In the genomic region with DNA sequence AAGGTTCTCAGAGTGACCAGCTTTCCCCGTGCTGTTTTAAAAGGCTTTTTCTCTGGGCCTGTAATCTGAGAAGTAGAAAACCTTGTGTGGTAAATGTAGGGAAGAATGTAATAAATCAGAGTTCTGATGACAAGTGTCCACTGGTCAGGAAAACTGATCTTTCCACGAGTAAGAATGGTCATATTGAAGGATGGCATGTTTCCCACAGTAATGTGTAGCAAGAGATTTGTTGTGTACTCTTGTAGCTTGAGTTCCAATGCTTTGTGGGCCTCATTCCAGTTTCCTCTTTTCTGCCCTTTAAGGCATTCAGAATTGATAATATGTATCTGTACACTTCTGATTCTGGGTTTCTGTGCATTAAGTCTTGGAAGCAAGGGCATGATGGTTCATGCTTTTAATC, we compare ENCODE assay signal across 7 mouse cellular contexts. TPM values are rescaled to one million over a fixed set of nuclear protein-coding genes. Genes with fewer than 3 reads are reported as not detected.
DNase-seq lines count a peak whose midpoint lies in the region; ATAC-seq and TF ChIP-seq lines count a peak whose summit lies in the region.

No protein-coding gene starts in this region.

- 2% methylated on average over 2 of the region's 2 CpGs for WGBS in lung, postnatal 0 days
- WGBS in embryonic facial prominence, embryonic 15.5 days = 3% methylated on average over 2 of the region's 2 CpGs
- WGBS in limb, embryonic 11.5 days = 0% methylated on average over 2 of the region's 2 CpGs
- 0% methylated on average over 2 of the region's 2 CpGs for WGBS in small intestine, adult 2 months

- peak overlapping the region; percentile 100 for H3K27ac ChIP-seq in lung, postnatal 0 days (ENCODE audit: low read length)
- peak overlapping the region; percentile 96; the same call in 1 of the 2 replicates for H3K27ac ChIP-seq in embryonic facial prominence, embryonic 15.5 days (replicated peaks)
- H3K27ac ChIP-seq in limb, embryonic 11.5 days (replicated peaks; ENCODE audit: low read depth, low read length) = no peak overlapping the region
- no peak overlapping the region for H3K27ac ChIP-seq in small intestine, adult 2 months (ENCODE audit: insufficient read depth, low read depth, low read length)

- H3K9me3 ChIP-seq in lung, postnatal 0 days (ENCODE audit: low read length) = no peaks in the 10 kb centered on the region
- no peaks in the 10 kb centered on the region for H3K9me3 ChIP-seq in embryonic facial prominence, embryonic 15.5 days (replicated peaks)
- no peaks in the 10 kb centered on the region for H3K9me3 ChIP-seq in limb, embryonic 11.5 days (ENCODE audit: control insufficient read depth, low read length)

- no peaks in the 10 kb centered on the region for H3K27me3 ChIP-seq in lung, postnatal 0 days (replicated peaks; ENCODE audit: insufficient read depth, low read length)
- no peaks in the 10 kb centered on the region for H3K27me3 ChIP-seq in embryonic facial prominence, embryonic 15.5 days
- H3K27me3 ChIP-seq in limb, embryonic 11.5 days (ENCODE audit: control insufficient read depth, insufficient read depth, low read length) = no peaks in the 10 kb centered on the region
- H3K27me3 ChIP-seq in small intestine, adult 2 months (ENCODE audit: control insufficient read depth, insufficient read depth, low read length) = no peaks in the 10 kb centered on the region

- H3K4me3 ChIP-seq in lung, postnatal 0 days (ENCODE audit: low read depth, low read length) = peak overlapping the region; percentile 100
- H3K4me3 ChIP-seq in embryonic facial prominence, embryonic 15.5 days (replicated peaks) = peak overlapping the region; percentile 85
- H3K4me3 ChIP-seq in limb, embryonic 11.5 days (ENCODE audit: low read depth, low read length) = peak overlapping the region; percentile 96
- peak overlapping the region; percentile 92 for H3K4me3 ChIP-seq in small intestine, adult 2 months (ENCODE audit: low read depth, low read length)

- no peak for TF ChIP-seq CTCF in lung, postnatal 0 days (IDR thresholded peaks at IDR 0.05)
- no peak for TF ChIP-seq CTCF in small intestine, adult 2 months (IDR thresholded peaks at IDR 0.05; ENCODE audit: extremely low read depth, insufficient read length, insufficient replicate concordance, low read depth, low read length)

- H3K9ac ChIP-seq in lung, postnatal 0 days (replicated peaks; ENCODE audit: low read depth) = peak overlapping the region; percentile 100
- peak overlapping the region; percentile 90 for H3K9ac ChIP-seq in embryonic facial prominence, embryonic 15.5 days
- H3K9ac ChIP-seq in limb, embryonic 11.5 days (ENCODE audit: low read length) = peak overlapping the region; percentile 99

- no peak for DNase-seq in lung, postnatal 0 days (ENCODE audit: low spot score)
- DNase-seq in lung, postnatal 36 days = no peak
- no peak for DNase-seq in limb, embryonic 11.5 days (ENCODE audit: low spot score)
- DNase-seq in frontal cortex, postnatal 14 days (ENCODE audit: low spot score in 2 of 2) = no peak
- no peak for DNase-seq in retina, embryonic 14.5 days (ENCODE audit: low spot score)

- H3K4me1 ChIP-seq in lung, postnatal 0 days (ENCODE audit: insufficient read depth, low read depth, low read length) = peaks cover 8% of the 10 kb centered on the region; the same call in 1 of the 2 replicates
- peaks cover 28% of the 10 kb centered on the region for H3K4me1 ChIP-seq in embryonic facial prominence, embryonic 15.5 days
- H3K4me1 ChIP-seq in limb, embryonic 11.5 days (ENCODE audit: control insufficient read depth, insufficient read depth, low read length) = peaks cover 6% of the 10 kb centered on the region; the same call in 1 of the 2 replicates
- no peaks in the 10 kb centered on the region; the same call in 1 of the 2 replicates for H3K4me1 ChIP-seq in small intestine, adult 2 months (ENCODE audit: control insufficient read depth, insufficient read depth, insufficient read length, low read length)

- no peak for TF ChIP-seq POLR2A in small intestine, adult 2 months (IDR thresholded peaks at IDR 0.05; ENCODE audit: low read depth, low read length)

- no peak for ATAC-seq in lung, postnatal 0 days
- no peak for ATAC-seq in embryonic facial prominence, embryonic 15.5 days (ENCODE audit: insufficient number of reproducible peaks, low FRiP score, low TSS enrichment, low read depth)
- no peak for ATAC-seq in limb, embryonic 11.5 days (ENCODE audit: insufficient number of reproducible peaks, low FRiP score, low TSS enrichment, low read depth)

- peak overlapping the region; percentile 85 for H3K4me2 ChIP-seq in lung, postnatal 0 days (replicated peaks; ENCODE audit: low read depth, low read length)
- peak overlapping the region; percentile 83 for H3K4me2 ChIP-seq in embryonic facial prominence, embryonic 15.5 days (replicated peaks)
- H3K4me2 ChIP-seq in limb, embryonic 11.5 days (ENCODE audit: low read depth, severe bottlenecking) = peak overlapping the region; percentile 68

- no peak for TF ChIP-seq EP300 in lung, postnatal 0 days (IDR thresholded peaks at IDR 0.05)

- H3K36me3 ChIP-seq in lung, postnatal 0 days (ENCODE audit: insufficient read depth, low read length) = peaks cover 34% of the 10 kb centered on the region
- H3K36me3 ChIP-seq in embryonic facial prominence, embryonic 15.5 days = peaks cover 43% of the 10 kb centered on the region
- H3K36me3 ChIP-seq in limb, embryonic 11.5 days (ENCODE audit: control insufficient read depth, insufficient read depth, low read length) = peaks cover 21% of the 10 kb centered on the region
- peaks cover 38% of the 10 kb centered on the region for H3K36me3 ChIP-seq in small intestine, adult 2 months (ENCODE audit: control insufficient read depth, insufficient read depth, low read length)

RNA-seq across cellular contexts. Expression of a gene that starts 1.4 kb away (rescaled TPM):
- 48.1 and 49.5 TPM in 2 replicates for polyA plus RNA-seq in lung, postnatal 0 days (2015; fragmentation: Nextera tagmentation; extraction: Ambion mirVana)
- 132 and 145 TPM in 2 replicates for polyA plus RNA-seq in embryonic facial prominence, embryonic 15.5 days (2015; fragmentation: Nextera tagmentation; extraction: Ambion mirVana)
- polyA plus RNA-seq in limb, embryonic 11.5 days (2014; fragmentation: Nextera tagmentation; extraction: Ambion mirVana) = 209 and 228 TPM in 2 replicates
- 99.0 and 171 TPM in 2 replicates for polyA plus RNA-seq in small intestine, adult 2 months (2012; rRNA removed)

RNA-seq across cellular contexts. Expression of a gene that starts 19.4 kb away (rescaled TPM):
- polyA plus RNA-seq in lung, postnatal 0 days (2015; fragmentation: Nextera tagmentation; extraction: Ambion mirVana) = 20.5 and 32.1 TPM in 2 replicates
- 35.6 and 38.9 TPM in 2 replicates for polyA plus RNA-seq in embryonic facial prominence, embryonic 15.5 days (2015; fragmentation: Nextera tagmentation; extraction: Ambion mirVana)
- 1.8 and 2.0 TPM in 2 replicates for polyA plus RNA-seq in limb, embryonic 11.5 days (2014; fragmentation: Nextera tagmentation; extraction: Ambion mirVana)
- 3.2 and 5.0 TPM in 2 replicates for polyA plus RNA-seq in small intestine, adult 2 months (2012; rRNA removed)

RNA-seq across cellular contexts. Expression of a gene that starts 23.9 kb away (rescaled TPM):
- polyA plus RNA-seq in lung, postnatal 0 days (2015; fragmentation: Nextera tagmentation; extraction: Ambion mirVana) = 22.5 and 25.0 TPM in 2 replicates
- polyA plus RNA-seq in embryonic facial prominence, embryonic 15.5 days (2015; fragmentation: Nextera tagmentation; extraction: Ambion mirVana) = 15.6 and 16.7 TPM in 2 replicates
- 6.8 and 7.3 TPM in 2 replicates for polyA plus RNA-seq in limb, embryonic 11.5 days (2014; fragmentation: Nextera tagmentation; extraction: Ambion mirVana)
- polyA plus RNA-seq in small intestine, adult 2 months (2012; rRNA removed) = 41.0 and 77.3 TPM in 2 replicates

RNA-seq across cellular contexts. Expression of a gene that starts 30.1 kb away (rescaled TPM):
- polyA plus RNA-seq in lung, postnatal 0 days (2015; fragmentation: Nextera tagmentation; extraction: Ambion mirVana) = 42.1 and 42.7 TPM in 2 replicates
- polyA plus RNA-seq in embryonic facial prominence, embryonic 15.5 days (2015; fragmentation: Nextera tagmentation; extraction: Ambion mirVana) = 82.1 and 91.7 TPM in 2 replicates
- 65.3 and 66.7 TPM in 2 replicates for polyA plus RNA-seq in limb, embryonic 11.5 days (2014; fragmentation: Nextera tagmentation; extraction: Ambion mirVana)
- 23.6 and 38.5 TPM in 2 replicates for polyA plus RNA-seq in small intestine, adult 2 months (2012; rRNA removed)

RNA-seq across cellular contexts. Expression of a gene that starts 34.3 kb away (rescaled TPM):
- 99.2 and 128 TPM in 2 replicates for polyA plus RNA-seq in lung, postnatal 0 days (2015; fragmentation: Nextera tagmentation; extraction: Ambion mirVana)
- 39.9 and 45.0 TPM in 2 replicates for polyA plus RNA-seq in embryonic facial prominence, embryonic 15.5 days (2015; fragmentation: Nextera tagmentation; extraction: Ambion mirVana)
- polyA plus RNA-seq in limb, embryonic 11.5 days (2014; fragmentation: Nextera tagmentation; extraction: Ambion mirVana) = 12.8 and 15.0 TPM in 2 replicates
- 38.3 and 40.9 TPM in 2 replicates for polyA plus RNA-seq in small intestine, adult 2 months (2012; rRNA removed)

Comparison
In these comparisons a context has a peak if more than half of its experiments do, and no peak if none do; other contexts are left out.
1. H3K27ac ChIP-seq: peak in lung, postnatal 0 days (single experiment) and embryonic facial prominence, embryonic 15.5 days (single experiment); none in limb, embryonic 11.5 days (single experiment) and small intestine, adult 2 months (single experiment).
2. Peak in every context shown above with its lines, with median percentiles within 50 percentile points of each other: H3K4me2 ChIP-seq, H3K4me3 ChIP-seq and H3K9ac ChIP-seq.